Mouse (Mus musculus) kidney, adult 2 months (tissue): ENCODE data around the gene Fam181a.

Experiments used
- CTCF ChIP-seq: fragments of 200-500 bp; conservative IDR thresholded peaks from 2 replicates; pipeline ENCODE4 v1.5.1; 2011; ENCODE audit warnings: low read depth, mild to moderate bottlenecking, control low read depth, low read length, moderate library complexity, mixed read lengths; ENCODE audit not compliant: insufficient read depth, insufficient read length
- POLR2A ChIP-seq: fragments of 200-500 bp; IDR thresholded peaks from one replicate; pipeline ENCODE4 v1.6.1; 2011; ENCODE audit warnings: low read depth, low read length, control low read depth

- TF ChIP-seq POLR2A (no peak), CTCF (no peak)
Observed at GRCm38 (mm10) chr12:103328448-103329191, 17.8 kb downstream of the Fam181a start.
